Mouse (Mus musculus) cerebellum, postnatal 4 days (tissue): ENCODE results near the gene Tas2r116.

Experiments used
- DNase-seq, 2 experiments: peaks; one replicate each; pipeline ENCODE4 v3.0.0; 2022; ENCODE audit warnings: low spot score in 2 of 2, mixed read lengths in 1 of 2

Tas2r116 gene

GRCm38 (mm10) chr6:132855138-132855537 lies at the start of gene Tas2r116:
Tas2r116 (plus strand) TSS chr6:132855438.
- DNase-seq: no peak

GRCm38 (mm10) chr6:132846842-132847241 lies 8.4 kb upstream of the Tas2r116 start, which contains the start of gene Tas2r123:
Tas2r123 (plus strand) TSS chr6:132847142.
- DNase-seq: no peak

GRCm38 (mm10) chr6:132867708-132868107 lies 12.5 kb downstream of the Tas2r116 start, which contains the start of gene Tas2r110:
Tas2r110 (plus strand) TSS chr6:132868008.
- no peak for DNase-seq

GRCm38 (mm10) chr6:132892711-132893110 lies 37.5 kb downstream of the Tas2r116 start, which contains the start of gene Tas2r113:
Tas2r113 (plus strand) TSS chr6:132893011.
- DNase-seq: no peak
